ENCODE assay signal across 9 mouse cellular contexts in genomic region chr9:99458529-99459208, GRCm38 (mm10). TPM values are rescaled to one million over a fixed set of nuclear protein-coding genes. Genes with fewer than 3 reads are reported as not detected.
DNase-seq lines count a peak whose midpoint lies in the region; ATAC-seq and TF ChIP-seq lines count a peak whose summit lies in the region.
"Had no signal": no experiment of that assay in that cellular context is flagged by ENCODE, and none has a peak within 500 bp of the region (broad histone marks: within the 10 kb centered on the region; RNA-seq: fewer than 3 reads in every experiment).

No protein-coding gene starts in this region.

- ATAC-seq in lung, embryonic 14.5 days (ENCODE audit: insufficient read depth) = no peak

- no peak overlapping the region for H3K9ac ChIP-seq in lung, embryonic 14.5 days

- no peak overlapping the region for H3K4me3 ChIP-seq in gastrocnemius, adult 2 months
- no peak overlapping the region for H3K4me3 ChIP-seq in bone marrow, adult 2 months (replicated peaks; ENCODE audit: control insufficient read depth, low read depth, low read length)
- H3K4me3 ChIP-seq in embryonic fibroblast, embryonic 13.5 days (ENCODE audit: insufficient read depth, low read length) = no peak overlapping the region
- H3K4me3 ChIP-seq in lung, embryonic 14.5 days (ENCODE audit: low read depth, low read length) = no peak overlapping the region

- no peak overlapping the region for H3K4me2 ChIP-seq in lung, embryonic 14.5 days

- 31% methylated on average over 12 of the region's 12 CpGs for WGBS in bone marrow, adult 2 months
- 43% methylated on average over 12 of the region's 12 CpGs for WGBS in lung, embryonic 14.5 days

- no peaks in the 10 kb centered on the region for H3K27me3 ChIP-seq in lung, embryonic 14.5 days (ENCODE audit: insufficient read depth, low read length)

- H3K4me1 ChIP-seq in bone marrow, adult 2 months (ENCODE audit: control insufficient read depth, insufficient read depth, low read length) = no peaks in the 10 kb centered on the region
- H3K4me1 ChIP-seq in embryonic fibroblast, embryonic 13.5 days (ENCODE audit: control insufficient read depth, insufficient read depth, low read length) = no peaks in the 10 kb centered on the region
- no peaks in the 10 kb centered on the region for H3K4me1 ChIP-seq in lung, embryonic 14.5 days (ENCODE audit: insufficient read depth)

- intact Hi-C loops in gastrocnemius, adult 2 months (cut with DNase I) = loop anchor here (2.0 to 5.0 kb wide), 2 partner anchors 122 to 204 kb away; no protein-coding TSS in a partner anchor
- intact Hi-C loops in gastrocnemius, postnatal 14 days (cut with DNase I; ENCODE audit: low total_unique reads) = loop anchor here (5.0 kb wide), 1 partner anchor 124 kb away; no protein-coding TSS in a partner anchor

- no peak overlapping the region for H3K27ac ChIP-seq in gastrocnemius, adult 2 months
- H3K27ac ChIP-seq in bone marrow, adult 2 months (ENCODE audit: control insufficient read depth, insufficient read depth, low read depth, low read length, poor library complexity) = no peak overlapping the region
- no peak overlapping the region for H3K27ac ChIP-seq in embryonic fibroblast, embryonic 13.5 days (ENCODE audit: insufficient read depth, low read length)
- H3K27ac ChIP-seq in lung, embryonic 14.5 days (ENCODE audit: low read depth) = no peak overlapping the region

- TF ChIP-seq POLR2A in bone marrow, adult 2 months (IDR thresholded peaks at IDR 0.05; ENCODE audit: borderline replicate concordance, control insufficient read depth, low read depth, low read length) = no peak
- TF ChIP-seq POLR2A in embryonic fibroblast, embryonic 13.5 days (IDR thresholded peaks at IDR 0.05; ENCODE audit: low read depth, low read length) = no peak

- peak; percentile 60 for DNase-seq in gastrocnemius, adult 2 months
- DNase-seq in gastrocnemius, postnatal 14 days = no peak
- peak; percentile 64 for DNase-seq in ovary, postnatal 36 days (ENCODE audit: low spot score)
- no peak for DNase-seq in ovary, adult 18-20 months (ENCODE audit: low spot score)
- DNase-seq in lung, embryonic 14.5 days = peak; percentile 83
- peak; percentile 60 to 84 for DNase-seq in spleen, postnatal 4 days (ENCODE audit: low spot score in 2 of 2)

- TF ChIP-seq CTCF in gastrocnemius, adult 2 months (IDR thresholded peaks at IDR 0.05) = peak; percentile 77
- TF ChIP-seq CTCF in bone marrow, adult 2 months (IDR thresholded peaks at IDR 0.05; ENCODE audit: control insufficient read depth, insufficient read depth, low read length) = peak; percentile 69
- peak; percentile 20; the same call in 1 of the 2 replicates for TF ChIP-seq CTCF in embryonic fibroblast, embryonic 13.5 days (IDR thresholded peaks at IDR 0.05; ENCODE audit: borderline replicate concordance, insufficient read depth, low read length)
- TF ChIP-seq CTCF in lung, embryonic 14.5 days (IDR thresholded peaks at IDR 0.05; ENCODE audit: low read depth) = peak; percentile 73

- no peaks in the 10 kb centered on the region for H3K9me3 ChIP-seq in lung, embryonic 14.5 days (ENCODE audit: low read depth, low read length)

- H3K36me3 ChIP-seq in lung, embryonic 14.5 days (ENCODE audit: insufficient read depth) = no peaks in the 10 kb centered on the region

RNA-seq across cellular contexts. Expression of gene Nme9, which starts 7.4 kb away (rescaled TPM):
- total RNA-seq in gastrocnemius, adult 2 months (2021) = not detected
- not detected for total RNA-seq in gastrocnemius, postnatal 14 days (2021)
- polyA plus RNA-seq in bone marrow, adult 2 months (2011; ENCODE audit: insufficient read depth, insufficient read length, low replicate concordance, missing spikeins) = not detected in 2 replicates
- polyA plus RNA-seq in embryonic fibroblast, embryonic 13.5 days (2011; ENCODE audit: insufficient read length, low read depth, missing spikeins) = not detected in 2 replicates
- polyA plus RNA-seq in lung, embryonic 14.5 days (2014; fragmentation: Nextera tagmentation; extraction: Ambion mirVana) = 0.26 TPM in 1 of 2 replicates, not detected in the other
- total RNA-seq: adrenal gland, postnatal 4 days had no signal

RNA-seq across cellular contexts. Expression of gene Mras, which starts 21.5 kb away (rescaled TPM):
- total RNA-seq in gastrocnemius, adult 2 months (2021) = 1 to 10 TPM; 5.0 to 5.7 TPM
- 1 to 10 TPM; 6.8 to 7.7 TPM for total RNA-seq in gastrocnemius, postnatal 14 days (2021)
- 2.2 and 6.6 TPM in 2 replicates for polyA plus RNA-seq in bone marrow, adult 2 months (2011; ENCODE audit: insufficient read depth, insufficient read length, low replicate concordance, missing spikeins)
- 29.5 and 35.3 TPM in 2 replicates for polyA plus RNA-seq in embryonic fibroblast, embryonic 13.5 days (2011; ENCODE audit: insufficient read length, low read depth, missing spikeins)
- 10.3 and 12.2 TPM in 2 replicates for polyA plus RNA-seq in lung, embryonic 14.5 days (2014; fragmentation: Nextera tagmentation; extraction: Ambion mirVana)

Comparison
In these comparisons a context has a peak if more than half of its experiments do, and no peak if none do; other contexts are left out.
1. DNase-seq: peak in gastrocnemius, adult 2 months (single experiment), ovary, postnatal 36 days (single experiment), lung, embryonic 14.5 days (single experiment) and spleen, postnatal 4 days (2 of 2); none in gastrocnemius, postnatal 14 days (single experiment) and ovary, adult 18-20 months (single experiment).
2. CTCF ChIP-seq: peak in every context shown above with its lines; median percentile 77 in gastrocnemius, adult 2 months; 73 in lung, embryonic 14.5 days; 69 in bone marrow, adult 2 months; 20 in embryonic fibroblast, embryonic 13.5 days.